Mouse (Mus musculus): ENCODE data around the gene Fam107b.
"Not testable (repeated sequence)": the region's sequence is repeated elsewhere in the genome, so short reads cannot be mapped to it uniquely, and the experiment has no call there.

DNA sequence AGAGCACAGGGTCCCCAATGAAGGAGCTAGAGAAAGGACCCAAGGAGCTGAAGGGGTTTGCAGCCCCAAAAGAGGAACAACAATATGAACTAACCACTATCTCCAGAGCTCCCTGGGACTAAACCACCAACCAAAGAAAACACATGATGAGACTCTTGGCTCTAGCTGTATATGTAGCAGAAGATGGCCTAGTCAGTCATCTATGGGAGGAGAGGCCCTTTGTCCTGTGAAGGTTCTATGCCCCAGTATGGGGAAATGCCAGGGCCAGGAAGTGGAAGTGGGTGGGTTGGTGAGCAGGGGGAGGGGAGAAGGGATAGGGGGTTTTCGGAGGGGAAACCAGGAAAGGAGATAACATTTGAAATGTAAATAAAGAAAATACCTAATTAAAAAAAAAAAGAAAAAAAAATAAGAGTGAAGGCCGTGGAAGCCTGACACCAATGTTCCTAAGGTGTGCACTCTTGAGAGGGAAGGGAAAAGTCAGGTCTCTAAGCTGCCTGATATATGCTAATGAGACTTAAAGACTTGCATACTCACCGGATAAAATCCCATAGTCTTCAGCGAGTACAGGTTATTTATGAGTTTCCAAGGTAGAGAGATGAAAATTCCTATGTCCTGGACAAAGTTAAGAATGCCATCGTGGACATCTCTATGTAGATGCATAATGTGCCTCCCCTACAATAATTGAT lies 149.3 kb downstream of the Fam107b start:
- not testable (repeated sequence) for TF ChIP-seq CTCF, EP300 (IDR thresholded peaks at IDR 0.05)

Measured in lung, postnatal 0 days (tissue).